Mouse (Mus musculus) olfactory bulb, adult 2 months (tissue): Measurements from ENCODE around the gene Pik3r4.
A peak's percentile ranks its signal among the peaks of the same experiment; 100 is the strongest.

Source experiments
- CTCF ChIP-seq: fragments of 200-500 bp; IDR thresholded peaks from 2 replicates; pipeline ENCODE4 v1.5.1; 2012; ENCODE audit warnings: low read depth, mild to moderate bottlenecking, low read length, moderate library complexity; ENCODE audit not compliant: insufficient read depth
- POLR2A ChIP-seq: fragments of 200-500 bp; IDR thresholded peaks from 2 replicates; pipeline ENCODE4 v1.6.1; 2012; ENCODE audit warnings: mild to moderate bottlenecking, low read depth, low read length, moderate library complexity; ENCODE audit not compliant: insufficient read depth

GRCm38 (mm10) chr9:105693854-105694253 lies 51.1 kb downstream of the Pik3r4 start:
- TF ChIP-seq CTCF = peak; percentile 54; the same call in 1 of the 2 replicates
- no peak for TF ChIP-seq POLR2A
